Mouse (Mus musculus) forebrain, embryonic 14.5 days (tissue): ENCODE data around the gene Dock7. TPM values are rescaled to one million over a fixed set of nuclear protein-coding genes. Genes with fewer than 3 reads are reported as not detected.

ENCODE experiments used
- ATAC-seq: fragments of 200-750 bp; cut with Nextera tagmentation; 2 replicates; pipeline ENCODE4 v1.8.0; 2017; ENCODE audit warnings: mild to moderate bottlenecking, moderate library complexity
- DNase-seq: peaks from one replicate; pipeline ENCODE4 v3.0.0-alpha.2; 2015; ENCODE audit warnings: low spot score
- H3K27ac ChIP-seq: fragments of 300-500 bp; sonication (generic); 2 replicates; pipeline ENCODE4 v1.5.1; 2014; ENCODE audit warnings: low read depth, mild to moderate bottlenecking, control low read depth, low read length, moderate library complexity
- H3K27me3 ChIP-seq: fragments of 300-500 bp; sonication (generic); replicated peaks from 2 replicates; pipeline ENCODE4 v1.6.1; 2014; ENCODE audit warnings: low read length, control low read depth, mixed read lengths; ENCODE audit not compliant: control insufficient read depth, insufficient read depth
- H3K36me3 ChIP-seq: fragments of 300-500 bp; sonication (generic); 2 replicates; pipeline ENCODE4 v1.6.1; 2014; ENCODE audit warnings: low read length, control low read depth; ENCODE audit not compliant: control insufficient read depth, insufficient read depth
- H3K4me1 ChIP-seq: fragments of 300-500 bp; sonication (generic); 2 replicates; pipeline ENCODE4 v1.6.1; 2014; ENCODE audit warnings: antibody characterized with exemption, low read length, control low read depth; ENCODE audit not compliant: control insufficient read depth, insufficient read depth
- H3K4me2 ChIP-seq: fragments of 300-500 bp; sonication (generic); 2 replicates; pipeline ENCODE4 v1.6.1; 2014; ENCODE audit warnings: mild to moderate bottlenecking, control low read depth, low read length
- H3K4me3 ChIP-seq: fragments of 300-500 bp; sonication (generic); 2 replicates; pipeline ENCODE4 v1.5.1; 2014; ENCODE audit warnings: low read depth, low read length, control low read depth
- H3K9ac ChIP-seq: fragments of 300-500 bp; sonication (generic); 2 replicates; pipeline ENCODE4 v1.6.1; 2014; ENCODE audit warnings: mild to moderate bottlenecking, low read length, control low read depth, moderate library complexity
- H3K9me3 ChIP-seq: fragments of 300-500 bp; sonication (generic); replicated peaks from 2 replicates; pipeline ENCODE4 v1.6.1; 2016; ENCODE audit warnings: low read length, control low read depth, mixed read lengths; ENCODE audit not compliant: control insufficient read depth
- WGBS: fragments of 180-500 bp; shearing (Covaris S2); extraction: QIAGEN DNeasy Blood & Tissue Kit; methylation state at CpG from one replicate; pipeline ENCODE4 v1.1.7; 2014; 5-methylcytosine and 5-hydroxymethylcytosine counted together
- polyA plus RNA-seq: library from polyadenylated mRNA; unstranded; fragments of >200 nt; fragmentation: Nextera tagmentation; extraction: Ambion mirVana; gene quantifications from 2 replicates; pipeline ENCODE4 v1.2.1, GENCODE M21; 2014

Gene Dock7
- polyA plus RNA-seq, 1 experiment from 2014 or later = 80.3 TPM

DNA sequence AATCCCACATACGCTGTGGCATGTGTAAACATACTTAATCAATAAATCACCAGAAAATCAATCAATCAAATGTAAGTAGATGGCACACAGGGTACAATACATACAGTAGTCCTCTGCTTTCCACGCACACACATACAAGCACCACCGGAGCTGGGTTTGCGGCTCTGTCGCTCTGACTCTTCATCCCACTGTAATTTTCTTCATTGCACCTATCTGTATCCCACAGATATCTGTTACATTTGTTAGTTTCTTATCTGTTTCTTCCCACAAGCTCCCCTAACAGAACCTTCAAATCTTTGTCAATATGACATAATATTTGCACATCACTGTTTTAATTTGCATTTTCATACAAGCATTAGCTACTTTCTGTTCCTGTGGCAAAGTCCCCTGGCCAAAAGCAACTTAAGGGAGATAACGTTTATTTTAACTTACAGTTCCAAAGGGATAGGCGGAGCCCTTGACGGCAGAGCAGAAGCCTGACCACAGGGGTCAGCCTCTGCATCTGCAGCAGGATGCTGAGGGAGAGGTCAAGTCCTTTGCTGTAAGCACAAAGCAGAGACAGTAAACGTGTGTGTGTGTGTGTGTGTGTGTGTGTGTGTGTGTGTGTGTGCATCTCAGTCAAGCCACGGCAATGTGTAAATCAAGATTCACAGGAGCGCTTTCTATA is 36.1 kb upstream of the Dock7 start:
- Histone ChIP-seq H3K36me3 (no peaks in the 10 kb centered on the region), H3K27me3 (no peaks in the 10 kb centered on the region), H3K9me3 (no peaks in the 10 kb centered on the region), H3K4me2 (no peak overlapping the region), H3K27ac (no peak overlapping the region), H3K9ac (no peak overlapping the region), H3K4me1 (peaks cover 5% of the 10 kb centered on the region), H3K4me3 (no peak overlapping the region)
- DNase-seq (no peak), ATAC-seq (no peak)
- WGBS = 69% methylated on average over 11 of the region's 11 CpGs

DNA sequence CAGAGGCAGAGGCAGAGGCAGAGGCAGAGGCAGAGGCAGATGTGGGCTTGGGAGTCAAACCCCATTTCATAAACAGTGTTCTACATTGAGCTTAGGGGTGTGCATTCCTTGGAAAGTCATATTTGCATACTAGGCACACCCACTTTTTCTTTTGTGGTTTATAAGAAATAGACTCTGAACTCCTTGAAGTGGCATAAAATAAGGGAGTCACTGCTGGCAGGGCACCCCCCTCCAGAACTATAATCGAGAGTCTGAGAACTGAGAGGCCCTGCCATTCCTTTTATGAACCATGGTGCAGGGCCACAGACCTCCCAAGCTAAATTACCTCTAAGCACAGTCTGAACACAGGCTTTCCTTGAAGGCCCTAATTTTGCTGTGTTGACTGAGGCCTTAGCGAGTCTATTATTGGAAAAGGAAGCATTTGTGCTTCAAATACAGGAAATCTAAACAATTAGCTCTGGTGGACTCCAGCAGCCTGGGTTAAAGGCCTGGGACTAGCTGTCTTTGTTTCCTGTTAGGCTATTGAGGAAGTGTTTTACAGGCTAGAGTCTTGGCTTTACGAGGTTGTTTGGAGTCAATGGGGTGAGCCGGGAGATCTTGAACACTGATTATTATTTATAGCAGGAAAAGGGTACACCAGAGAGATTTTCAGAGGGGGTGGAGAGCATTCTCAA is 31.3 kb upstream of the Dock7 start:
- Histone ChIP-seq H3K4me3 (no peak overlapping the region), H3K4me1 (no peaks in the 10 kb centered on the region), H3K9ac (no peak overlapping the region), H3K36me3 (no peaks in the 10 kb centered on the region), H3K27ac (no peak overlapping the region), H3K27me3 (no peaks in the 10 kb centered on the region), H3K9me3 (no peaks in the 10 kb centered on the region), H3K4me2 (no peak overlapping the region)
- ATAC-seq (no peak), DNase-seq (no peak)
- WGBS = 10% methylated on average over 4 of the region's 4 CpGs

DNA sequence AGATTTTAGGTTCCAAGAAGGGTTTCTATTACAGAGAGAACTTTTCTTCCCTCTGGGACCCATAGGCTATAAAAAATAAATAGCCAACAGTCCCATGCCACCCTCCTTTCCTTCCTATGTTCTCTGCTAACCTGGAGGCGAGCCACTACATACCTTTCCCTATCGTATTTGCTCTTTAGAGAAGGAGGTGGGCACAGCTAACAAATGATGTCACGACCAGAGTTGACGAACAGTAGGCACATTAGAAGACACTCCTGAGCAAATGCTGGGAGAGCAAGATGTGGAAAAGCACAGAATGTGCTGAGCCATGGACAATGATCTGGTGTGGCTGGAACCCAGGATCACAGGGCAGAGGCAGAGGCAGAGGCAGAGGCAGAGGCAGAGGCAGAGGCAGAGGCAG is 30.7 kb upstream of the Dock7 start:
- WGBS = 94% methylated on average over 4 of the region's 4 CpGs
- no peak overlapping the region for H3K4me2 ChIP-seq

DNA sequence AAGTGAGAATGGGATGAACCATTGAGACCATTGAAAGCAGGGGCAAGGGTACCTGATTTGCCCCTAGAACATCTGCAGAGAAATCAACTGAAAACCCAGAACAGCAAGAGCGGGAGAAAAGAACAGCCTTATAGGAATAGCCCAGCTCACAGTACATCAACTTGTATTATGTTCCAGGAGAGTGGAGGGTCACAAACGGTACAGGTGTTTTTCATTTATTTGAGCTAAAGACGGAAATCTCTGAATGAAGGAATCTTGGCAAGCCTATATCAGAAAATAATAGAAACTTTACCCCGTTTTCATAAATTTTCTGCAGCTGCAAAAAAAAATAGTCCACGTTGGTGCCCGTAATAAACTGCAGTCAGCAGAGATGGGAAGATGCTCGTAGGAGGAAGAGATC is 22.6 kb upstream of the Dock7 start:
- no peak overlapping the region for H3K9ac ChIP-seq
- 91% methylated on average over 7 of the region's 7 CpGs for WGBS
- ATAC-seq = no peak

More for the DNA sequence above, 30.7 kb upstream of the Dock7 start:
- no peak overlapping the region for H3K27ac ChIP-seq
- H3K9ac ChIP-seq = no peak overlapping the region
- H3K36me3 ChIP-seq = no peaks in the 10 kb centered on the region
- no peak overlapping the region for H3K4me3 ChIP-seq
- no peaks in the 10 kb centered on the region for H3K4me1 ChIP-seq
- DNase-seq = no peak
- no peak for ATAC-seq
- H3K27me3 ChIP-seq = no peaks in the 10 kb centered on the region
- no peaks in the 10 kb centered on the region for H3K9me3 ChIP-seq

DNA sequence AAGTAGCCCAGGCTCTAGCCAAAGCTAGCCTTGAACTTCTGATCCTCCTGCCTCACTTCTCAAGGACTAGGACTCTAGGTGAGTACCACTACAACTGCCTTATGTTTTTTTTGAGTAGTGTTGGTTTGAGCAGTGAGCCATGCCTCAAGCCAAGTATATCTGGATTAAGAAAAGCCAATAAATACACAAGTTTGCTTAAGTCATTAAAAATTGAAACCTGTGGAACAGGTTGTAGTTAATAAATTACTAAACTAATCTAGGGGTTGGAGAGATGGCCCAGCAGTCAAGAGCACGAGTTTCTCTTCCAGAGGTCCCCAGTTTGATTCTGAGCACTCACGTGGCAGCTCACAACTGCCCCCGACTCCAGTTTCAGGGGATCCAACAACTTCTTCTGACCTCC is 20.9 kb upstream of the Dock7 start:
- H3K4me1 ChIP-seq = no peaks in the 10 kb centered on the region
- ATAC-seq (no peak), DNase-seq (no peak)
- WGBS = 88% methylated on average over 3 of the region's 3 CpGs
- H3K27me3 ChIP-seq = no peaks in the 10 kb centered on the region
- H3K9ac ChIP-seq = no peak overlapping the region
- H3K9me3 ChIP-seq = no peaks in the 10 kb centered on the region
- no peaks in the 10 kb centered on the region for H3K36me3 ChIP-seq
- H3K27ac ChIP-seq = no peak overlapping the region
- no peak overlapping the region for H3K4me3 ChIP-seq
- H3K4me2 ChIP-seq = no peak overlapping the region

More for the DNA sequence above, 22.6 kb upstream of the Dock7 start:
- Histone ChIP-seq H3K9me3 (no peaks in the 10 kb centered on the region), H3K4me1 (no peaks in the 10 kb centered on the region), H3K36me3 (no peaks in the 10 kb centered on the region), H3K4me2 (no peak overlapping the region), H3K4me3 (no peak overlapping the region), H3K27ac (no peak overlapping the region), H3K27me3 (no peaks in the 10 kb centered on the region)
- DNase-seq = no peak

DNA sequence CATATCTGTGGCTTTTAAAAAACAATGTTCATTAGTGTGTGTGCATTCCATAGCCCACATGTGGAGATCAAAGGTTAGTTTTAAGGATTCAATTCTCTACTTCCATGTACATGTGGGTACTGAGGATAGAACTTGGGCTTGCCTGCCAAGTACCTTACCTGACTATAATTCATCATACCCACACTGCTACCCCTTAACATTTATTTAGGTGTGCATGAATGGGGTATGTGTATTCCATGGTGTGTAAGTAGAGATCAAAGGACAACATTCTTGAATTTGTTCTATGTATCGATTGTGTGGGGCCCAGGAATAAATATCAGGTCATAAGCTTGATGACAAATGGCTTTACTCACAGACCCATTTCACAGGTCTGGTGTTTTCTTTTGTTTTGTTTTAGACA is 20.5 kb upstream of the Dock7 start:
- no peak for ATAC-seq
- no peak overlapping the region for H3K27ac ChIP-seq
- no peaks in the 10 kb centered on the region for H3K36me3 ChIP-seq
- H3K4me3 ChIP-seq = no peak overlapping the region
- H3K27me3 ChIP-seq = no peaks in the 10 kb centered on the region
- WGBS = 88% methylated on average over 1 of the region's 1 CpGs
- H3K4me2 ChIP-seq = no peak overlapping the region
- H3K4me1 ChIP-seq = no peaks in the 10 kb centered on the region
- no peak overlapping the region for H3K9ac ChIP-seq
- DNase-seq = no peak
- H3K9me3 ChIP-seq = no peaks in the 10 kb centered on the region

DNA sequence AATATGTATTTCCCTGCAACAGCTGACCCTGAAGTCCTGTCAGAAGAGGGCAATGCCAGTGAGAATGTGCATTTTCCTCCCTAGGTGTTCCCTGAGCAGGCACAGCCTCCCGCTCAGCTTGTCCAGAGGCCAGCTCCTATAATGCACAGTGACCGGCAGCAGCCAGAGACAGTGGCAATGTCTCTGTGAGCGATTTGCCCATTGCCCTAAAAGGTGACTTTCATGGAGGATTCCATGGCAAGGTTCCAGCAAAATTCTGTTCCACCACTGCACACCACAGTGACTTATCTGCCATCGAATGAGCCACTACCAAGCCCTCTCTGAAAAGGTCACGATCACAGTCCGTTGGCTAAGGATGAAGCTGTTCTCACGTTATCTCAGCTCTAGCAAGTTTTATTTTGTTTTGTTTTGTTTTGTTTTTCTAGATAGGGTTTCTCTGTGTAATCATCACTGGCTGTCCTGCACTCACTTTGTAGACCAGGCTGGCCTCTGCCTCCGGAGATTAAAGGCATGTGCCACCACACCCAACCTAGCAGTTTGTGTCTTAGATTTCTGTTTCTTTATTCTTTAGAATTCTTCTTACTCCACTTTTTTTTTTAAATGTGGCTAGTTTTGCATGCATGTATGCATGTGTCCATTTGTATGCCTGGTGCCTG is 17.4 kb upstream of the Dock7 start:
- H3K27ac ChIP-seq = no peak overlapping the region
- H3K27me3 ChIP-seq = no peaks in the 10 kb centered on the region
- no peaks in the 10 kb centered on the region for H3K9me3 ChIP-seq
- H3K9ac ChIP-seq = no peak overlapping the region
- DNase-seq = no peak
- whole genome bisulfite sequencing = 90% methylated on average over 8 of the region's 8 CpGs
- H3K4me1 ChIP-seq = no peaks in the 10 kb centered on the region
- no peak overlapping the region for H3K4me2 ChIP-seq
- no peak for ATAC-seq
- H3K36me3 ChIP-seq = no peaks in the 10 kb centered on the region
- H3K4me3 ChIP-seq = no peak overlapping the region

DNA sequence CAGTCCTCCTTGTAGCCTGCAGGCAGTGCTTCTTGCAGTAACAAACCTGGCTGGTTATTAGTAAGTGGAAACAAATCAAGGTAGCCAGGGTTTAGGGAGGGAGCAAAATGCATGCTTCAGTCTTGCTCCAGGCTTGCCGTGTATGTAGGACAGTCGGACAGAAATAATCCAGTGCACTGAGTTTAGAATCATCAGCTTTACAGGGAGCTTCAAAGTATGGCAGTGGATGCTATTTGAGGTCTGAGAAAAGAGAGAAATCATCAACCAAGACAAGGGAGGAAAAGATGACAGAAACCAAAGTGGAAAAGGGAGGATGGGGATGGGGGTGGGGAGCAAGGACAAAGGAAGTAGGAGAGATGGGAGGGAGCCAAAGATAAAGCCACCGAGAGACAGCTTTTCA is 13.8 kb upstream of the Dock7 start:
- Histone ChIP-seq H3K27me3 (no peaks in the 10 kb centered on the region), H3K4me1 (peaks cover 3% of the 10 kb centered on the region; the same call in 1 of the 2 replicates), H3K36me3 (no peaks in the 10 kb centered on the region), H3K4me2 (no peak overlapping the region), H3K4me3 (no peak overlapping the region), H3K27ac (no peak overlapping the region), H3K9ac (no peak overlapping the region), H3K9me3 (no peaks in the 10 kb centered on the region)
- no peak for ATAC-seq
- DNase-seq = no peak
- WGBS = 69% methylated on average over 3 of the region's 3 CpGs

DNA sequence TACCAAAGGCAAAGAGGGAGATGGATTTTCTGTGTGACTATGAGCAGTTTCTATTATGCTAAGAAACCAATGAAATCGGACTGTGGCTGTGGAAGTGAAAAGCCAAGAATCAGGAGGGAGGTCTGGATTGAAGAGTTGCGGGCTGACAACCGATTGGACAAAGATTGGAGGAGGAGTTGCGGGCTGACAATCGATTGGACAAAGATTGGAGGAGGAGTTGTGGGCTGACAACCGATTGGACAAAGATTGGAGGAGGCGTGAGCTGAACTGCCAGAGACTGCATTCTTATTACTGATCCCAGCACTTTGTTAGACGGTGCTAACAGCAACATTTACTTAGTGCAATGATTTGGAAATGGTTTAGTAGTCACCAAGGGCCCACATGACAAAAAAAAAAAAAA is 12.6 kb upstream of the Dock7 start:
- Histone ChIP-seq H3K36me3 (no peaks in the 10 kb centered on the region), H3K4me2 (no peak overlapping the region), H3K27me3 (no peaks in the 10 kb centered on the region), H3K9ac (no peak overlapping the region), H3K4me1 (peaks cover 3% of the 10 kb centered on the region; the same call in 1 of the 2 replicates), H3K4me3 (no peak overlapping the region), H3K9me3 (no peaks in the 10 kb centered on the region), H3K27ac (no peak overlapping the region)
- ATAC-seq (no peak), DNase-seq (no peak)
- WGBS = 79% methylated on average over 8 of the region's 8 CpGs
